ENCODE assay signal across 14 mouse cellular contexts in the genomic region with DNA sequence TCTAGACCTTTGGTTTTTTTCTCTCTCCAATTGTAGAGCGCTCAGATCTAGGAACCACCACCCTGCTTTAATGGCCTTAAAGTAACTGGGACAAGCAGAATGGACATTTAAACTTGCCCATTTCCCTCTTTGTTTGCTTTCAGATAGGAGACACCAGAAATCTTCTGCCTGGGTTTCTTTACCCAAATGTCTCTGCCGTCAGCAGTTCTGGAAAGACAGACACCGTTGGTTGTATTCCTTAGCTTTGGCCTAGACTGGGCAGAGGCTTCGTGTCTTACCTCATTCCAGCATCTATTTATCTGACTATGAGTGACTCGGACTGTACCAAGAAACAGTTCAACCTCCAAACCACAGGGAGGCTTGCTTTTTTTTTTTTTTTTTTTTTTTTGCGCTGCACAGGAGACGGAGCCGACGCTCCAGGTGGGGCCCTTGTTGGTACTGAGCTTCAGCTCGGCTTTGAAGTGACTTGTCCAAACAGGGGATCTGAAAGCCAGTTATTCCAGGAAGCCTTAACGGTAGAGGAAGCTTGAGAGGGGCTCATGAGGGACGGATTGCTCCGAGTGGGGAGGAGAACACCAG. TPM values are rescaled to one million over a fixed set of nuclear protein-coding genes. Genes with fewer than 3 reads are reported as not detected.
A peak's percentile ranks its signal among the peaks of the same experiment; 100 is the strongest.
DNase-seq lines count a peak whose midpoint lies in the region; ATAC-seq and TF ChIP-seq lines count a peak whose summit lies in the region.
"Had no signal": no experiment of that assay in that cellular context is flagged by ENCODE, and none has a peak within 500 bp of the region (broad histone marks: within the 10 kb centered on the region; RNA-seq: fewer than 3 reads in every experiment).

No protein-coding gene starts in this region.

- H3K36me3 ChIP-seq in heart, embryonic 16.5 days (ENCODE audit: control insufficient read depth, insufficient read depth), result peaks cover 3% of the 10 kb centered on the region
- no peaks in the 10 kb centered on the region for H3K36me3 ChIP-seq in midbrain, embryonic 11.5 days (ENCODE audit: control insufficient read depth, insufficient read depth, low read length)
- H3K36me3 ChIP-seq in midbrain, postnatal 0 days (ENCODE audit: insufficient read depth, low read length), result peaks cover 7% of the 10 kb centered on the region; the same call in 1 of the 2 replicates
- no peaks in the 10 kb centered on the region for H3K36me3 ChIP-seq in liver, embryonic 12.5 days
- H3K36me3 ChIP-seq in splenic B cell, adult 2 months (ENCODE audit: control insufficient read depth, insufficient read depth, low read length, poor library complexity, severe bottlenecking), result no peaks in the 10 kb centered on the region
- no peaks in the 10 kb centered on the region for H3K36me3 ChIP-seq in forebrain, embryonic 16.5 days (ENCODE audit: control insufficient read depth, insufficient read depth)
- H3K36me3 ChIP-seq: hindbrain, embryonic 15.5 days; neural tube, embryonic 12.5 days had no signal

- 56% methylated on average over 13 of the region's 13 CpGs for WGBS in heart, embryonic 16.5 days
- WGBS in midbrain, embryonic 11.5 days, result 38% methylated on average over 13 of the region's 13 CpGs
- WGBS in midbrain, postnatal 0 days, result 34% methylated on average over 13 of the region's 13 CpGs
- WGBS in liver, embryonic 12.5 days (ENCODE audit: insufficient replicate concordance), result 20% methylated on average over 13 of the region's 13 CpGs
- WGBS in forebrain, embryonic 16.5 days, result 48% methylated on average over 13 of the region's 13 CpGs

- peak overlapping the region; percentile 39; the same call in 1 of the 2 replicates for H3K9ac ChIP-seq in heart, embryonic 16.5 days (ENCODE audit: low read length)
- H3K9ac ChIP-seq in midbrain, embryonic 11.5 days (ENCODE audit: low read length), result peak overlapping the region; percentile 54
- H3K9ac ChIP-seq in midbrain, postnatal 0 days (replicated peaks; ENCODE audit: low read length, poor library complexity, severe bottlenecking), result no peak overlapping the region
- H3K9ac ChIP-seq in liver, embryonic 12.5 days, result peak overlapping the region; percentile 57; the same call in 1 of the 2 replicates
- no peak overlapping the region for H3K9ac ChIP-seq in forebrain, embryonic 16.5 days (replicated peaks; ENCODE audit: low read depth, low read length)

- H3K27me3 ChIP-seq in heart, embryonic 16.5 days (ENCODE audit: control insufficient read depth, insufficient read depth, low read length), result no peaks in the 10 kb centered on the region
- no peaks in the 10 kb centered on the region for H3K27me3 ChIP-seq in midbrain, embryonic 11.5 days (ENCODE audit: control insufficient read depth, insufficient read depth, low read length)
- H3K27me3 ChIP-seq in midbrain, postnatal 0 days (ENCODE audit: insufficient read depth, low read length), result no peaks in the 10 kb centered on the region
- H3K27me3 ChIP-seq in liver, embryonic 12.5 days (replicated peaks), result peaks cover 4% of the 10 kb centered on the region; the same call in 1 of the 2 replicates
- H3K27me3 ChIP-seq in splenic B cell, adult 2 months (ENCODE audit: control insufficient read depth, insufficient read depth, low read length, poor library complexity, severe bottlenecking), result no peaks in the 10 kb centered on the region
- H3K27me3 ChIP-seq in forebrain, embryonic 16.5 days (replicated peaks; ENCODE audit: control insufficient read depth, insufficient read depth, low read length), result 0 out of 2 replicates have a peak, but pooled peaks cover 3% of the 10 kb centered on the region
- H3K27me3 ChIP-seq: hindbrain, embryonic 15.5 days; neural tube, embryonic 12.5 days had no signal

- 0 out of 2 replicates have a peak, but pooled peaks cover 2% of the 10 kb centered on the region for H3K9me3 ChIP-seq in heart, embryonic 16.5 days (replicated peaks; ENCODE audit: control insufficient read depth, low read length)
- H3K9me3 ChIP-seq in midbrain, embryonic 11.5 days (ENCODE audit: control insufficient read depth, low read length), result no peaks in the 10 kb centered on the region
- no peaks in the 10 kb centered on the region for H3K9me3 ChIP-seq in midbrain, postnatal 0 days (ENCODE audit: low read length)
- H3K9me3 ChIP-seq in liver, embryonic 12.5 days (replicated peaks), result no peaks in the 10 kb centered on the region
- no peaks in the 10 kb centered on the region for H3K9me3 ChIP-seq in forebrain, embryonic 16.5 days (ENCODE audit: control insufficient read depth, low read length)
- H3K9me3 ChIP-seq: forebrain, embryonic 10.5 days; hindbrain, embryonic 15.5 days; neural tube, embryonic 12.5 days had no signal

- TF ChIP-seq CTCF in midbrain, postnatal 0 days (IDR thresholded peaks at IDR 0.05), result no peak

- peak overlapping the region; percentile 49 for H3K27ac ChIP-seq in heart, embryonic 16.5 days (ENCODE audit: low read length)
- H3K27ac ChIP-seq in midbrain, embryonic 11.5 days (ENCODE audit: low read depth, low read length), result no peak overlapping the region
- H3K27ac ChIP-seq in midbrain, postnatal 0 days (ENCODE audit: low read depth, low read length), result no peak overlapping the region
- H3K27ac ChIP-seq in liver, embryonic 12.5 days, result no peak overlapping the region
- no peak overlapping the region for H3K27ac ChIP-seq in forebrain, embryonic 16.5 days (ENCODE audit: low read length)
- H3K27ac ChIP-seq: neural tube, embryonic 12.5 days had no signal

- peak overlapping the region; percentile 67 for H3K4me2 ChIP-seq in heart, embryonic 16.5 days (ENCODE audit: low read depth, low read length)
- peak overlapping the region; percentile 60 for H3K4me2 ChIP-seq in midbrain, embryonic 11.5 days
- H3K4me2 ChIP-seq in midbrain, postnatal 0 days (ENCODE audit: low read depth, low read length, poor library complexity, severe bottlenecking), result no peak overlapping the region
- peak overlapping the region; percentile 81 for H3K4me2 ChIP-seq in liver, embryonic 12.5 days
- no peak overlapping the region for H3K4me2 ChIP-seq in forebrain, embryonic 16.5 days (ENCODE audit: low read length)

- H3K4me3 ChIP-seq in heart, embryonic 16.5 days (ENCODE audit: low read length), result peak overlapping the region; percentile 41; the same call in 1 of the 2 replicates
- peak overlapping the region; percentile 35 for H3K4me3 ChIP-seq in midbrain, embryonic 11.5 days (ENCODE audit: low read depth, low read length)
- H3K4me3 ChIP-seq in midbrain, postnatal 0 days (ENCODE audit: low read depth, low read length), result no peak overlapping the region
- H3K4me3 ChIP-seq in liver, embryonic 12.5 days, result peak overlapping the region; percentile 49
- H3K4me3 ChIP-seq in forebrain, embryonic 16.5 days (replicated peaks; ENCODE audit: low read length), result no peak overlapping the region

- H3K4me1 ChIP-seq in heart, embryonic 16.5 days (ENCODE audit: control insufficient read depth, insufficient read depth, low read length), result peaks cover 9% of the 10 kb centered on the region
- peaks cover 11% of the 10 kb centered on the region for H3K4me1 ChIP-seq in midbrain, embryonic 11.5 days (ENCODE audit: control insufficient read depth, insufficient read depth, low read length)
- H3K4me1 ChIP-seq in midbrain, postnatal 0 days (ENCODE audit: insufficient read depth, low read length), result no peaks in the 10 kb centered on the region; the same call in 1 of the 2 replicates
- peaks cover 22% of the 10 kb centered on the region for H3K4me1 ChIP-seq in liver, embryonic 12.5 days
- H3K4me1 ChIP-seq in forebrain, embryonic 16.5 days (replicated peaks; ENCODE audit: control insufficient read depth, insufficient read depth, low read length), result peaks cover 10% of the 10 kb centered on the region

- DNase-seq in heart, postnatal 4 days, result no peak
- DNase-seq in midbrain, embryonic 11.5 days (ENCODE audit: low spot score, missing footprints), result peak; percentile 91
- no peak for DNase-seq in midbrain, postnatal 0 days (ENCODE audit: low spot score)
- DNase-seq in splenic B cell, adult 2 months (ENCODE audit: low read depth, low spot score), result peak; percentile 10
- no peak for DNase-seq in left cerebral cortex, adult 9 months (ENCODE audit: low spot score in 2 of 2)
- DNase-seq: layer of hippocampus, adult 9-11 months; right cerebral cortex, postnatal 25 days had no signal

- no peak for ATAC-seq in heart, embryonic 16.5 days (replicated peaks; ENCODE audit: extremely low read depth, insufficient read depth, low FRiP score)
- ATAC-seq in midbrain, embryonic 11.5 days (ENCODE audit: low FRiP score), result no peak
- no peak for ATAC-seq in midbrain, postnatal 0 days (ENCODE audit: low FRiP score)
- ATAC-seq in liver, embryonic 12.5 days, result no peak
- ATAC-seq in forebrain, embryonic 16.5 days, result no peak

RNA-seq across cellular contexts. Expression of gene 1810049J17Rik, which starts 54.9 kb away (rescaled TPM):
- 0.75 TPM in 1 of 2 replicates, not detected in the other for polyA plus RNA-seq in heart, embryonic 16.5 days (2015; fragmentation: Nextera tagmentation; extraction: Ambion mirVana)
- under 1 TPM in 1 of 2 experiments, not detected in 1; 0.91 TPM for total RNA-seq in heart, postnatal 4 days (2021)
- 0.94 and 2.5 TPM in 2 replicates for polyA plus RNA-seq in midbrain, embryonic 11.5 days (2014; fragmentation: Nextera tagmentation; extraction: Ambion mirVana)
- not detected in 2 replicates for total RNA-seq in midbrain, postnatal 0 days (2014; rRNA removed)
- 0.96 and 1.9 TPM in 2 replicates for polyA plus RNA-seq in midbrain, postnatal 0 days (2015; fragmentation: Nextera tagmentation; extraction: Ambion mirVana)
- polyA plus RNA-seq in liver, embryonic 12.5 days (2016; fragmentation: Nextera tagmentation; extraction: Ambion mirVana), result 1.2 and 1.9 TPM in 2 replicates
- not detected in 2 replicates for polyA plus RNA-seq in forebrain, embryonic 16.5 days (2015; fragmentation: Nextera tagmentation; extraction: Ambion mirVana)
- polyA plus RNA-seq: cortical plate, adult 2 months; forebrain, embryonic 10.5 days had no signal

RNA-seq across cellular contexts. Expression of gene Golph3, which starts 55.3 kb away (rescaled TPM):
- polyA plus RNA-seq in heart, embryonic 16.5 days (2015; fragmentation: Nextera tagmentation; extraction: Ambion mirVana), result 61.3 and 67.6 TPM in 2 replicates
- total RNA-seq in heart, postnatal 4 days (2021), result 10 to 100 TPM; 88.7 to 89.1 TPM
- polyA plus RNA-seq in midbrain, embryonic 11.5 days (2014; fragmentation: Nextera tagmentation; extraction: Ambion mirVana), result 114 and 118 TPM in 2 replicates
- 116 and 133 TPM in 2 replicates for total RNA-seq in midbrain, postnatal 0 days (2014; rRNA removed)
- polyA plus RNA-seq in midbrain, postnatal 0 days (2015; fragmentation: Nextera tagmentation; extraction: Ambion mirVana), result 49.1 and 55.8 TPM in 2 replicates
- polyA plus RNA-seq in liver, embryonic 12.5 days (2016; fragmentation: Nextera tagmentation; extraction: Ambion mirVana), result 79.8 and 82.7 TPM in 2 replicates
- 56.7 and 70.2 TPM in 2 replicates for polyA plus RNA-seq in forebrain, embryonic 16.5 days (2015; fragmentation: Nextera tagmentation; extraction: Ambion mirVana)

Comparison
In these comparisons a context has a peak if more than half of its experiments do, and no peak if none do; other contexts are left out.
1. H3K4me2 ChIP-seq: peak in heart, embryonic 16.5 days (single experiment), midbrain, embryonic 11.5 days (single experiment) and liver, embryonic 12.5 days (single experiment); none in midbrain, postnatal 0 days (single experiment) and forebrain, embryonic 16.5 days (single experiment).
2. H3K4me3 ChIP-seq: peak in heart, embryonic 16.5 days (single experiment), midbrain, embryonic 11.5 days (single experiment) and liver, embryonic 12.5 days (single experiment); none in midbrain, postnatal 0 days (single experiment) and forebrain, embryonic 16.5 days (single experiment).
3. H3K9ac ChIP-seq: peak in heart, embryonic 16.5 days (single experiment), midbrain, embryonic 11.5 days (single experiment) and liver, embryonic 12.5 days (single experiment); none in midbrain, postnatal 0 days (single experiment) and forebrain, embryonic 16.5 days (single experiment).
4. DNase-seq: peak in midbrain, embryonic 11.5 days (single experiment) and splenic B cell, adult 2 months (single experiment); none in heart, postnatal 4 days (single experiment), midbrain, postnatal 0 days (single experiment) and left cerebral cortex, adult 9 months (0 of 2).